Mouse (Mus musculus): Measurements from ENCODE around the gene Fcgrt. TPM values are rescaled to one million over a fixed set of nuclear protein-coding genes. Genes with fewer than 3 reads are reported as not detected.

Gene Fcgrt
- total RNA-seq, 2 experiments from 2014 or later, result 17.8 to 19.0 TPM

- Histone ChIP-seq H3K4me3 (no peak overlapping the region), H3K27ac (no peak overlapping the region)
- DNase-seq (ENCODE audit: low spot score in 2 of 2), result no peak
- TF ChIP-seq CTCF (conservative IDR thresholded peaks at IDR 0.05), result no peak
Observed at GRCm38 (mm10) chr7:45067190-45067999, 36.3 kb downstream of the Fcgrt start.

- peak; percentile 53 for TF ChIP-seq CTCF (conservative IDR thresholded peaks at IDR 0.05)
- DNase-seq (ENCODE audit: low spot score in 2 of 2), result peak; percentile 95 to 96
- Histone ChIP-seq H3K4me3 (peak within 1 kb of the TSS; percentile 90), H3K27ac (peak within 1 kb of the TSS; percentile 97)
Observed at GRCm38 (mm10) chr7:45062239-45062835, 41.3 kb downstream of the Fcgrt start, which contains the start of the genes Nosip and Prrg2. Gene Nosip, plus strand, starts transcription at chr7:45062429. Gene Prrg2, minus strand, starts transcription at chr7:45062677.

DNA sequence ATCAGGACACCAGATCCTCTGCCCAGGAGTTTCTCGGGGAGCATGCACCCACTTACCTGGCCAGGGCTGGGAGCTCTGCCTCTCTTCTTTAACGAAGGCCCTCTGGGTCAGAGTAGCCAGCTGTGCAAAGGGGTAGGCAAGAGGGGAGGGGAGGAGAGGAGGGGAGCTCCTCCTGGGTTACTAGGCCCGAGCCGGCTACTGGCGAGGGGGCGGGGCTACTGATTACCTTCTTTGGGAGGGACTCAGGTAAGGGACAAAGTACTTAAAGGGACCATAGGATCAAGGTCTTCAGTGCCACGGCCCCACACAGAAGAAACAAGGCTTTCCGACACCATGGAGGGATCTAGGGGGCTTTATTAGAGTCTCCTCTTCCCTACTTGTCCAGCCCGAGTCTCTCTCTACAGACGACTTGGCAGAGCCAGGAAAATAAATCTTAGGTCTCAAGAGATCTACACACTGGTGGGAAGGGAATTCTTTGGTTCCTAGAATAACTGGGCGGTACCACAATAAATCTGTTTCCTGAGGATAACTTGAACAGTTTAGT lies 42.0 kb downstream of the Fcgrt start:
- DNase-seq (ENCODE audit: low spot score in 2 of 2), result no peak
- TF ChIP-seq CTCF (conservative IDR thresholded peaks at IDR 0.05), result no peak
- peak overlapping the region; percentile 97 for H3K27ac ChIP-seq
- H3K4me3 ChIP-seq, result peak overlapping the region; percentile 90

- no peak for DNase-seq (ENCODE audit: low spot score in 2 of 2)
- TF ChIP-seq CTCF (conservative IDR thresholded peaks at IDR 0.05), result no peak
- no peak overlapping the region for H3K27ac ChIP-seq
- no peak overlapping the region for H3K4me3 ChIP-seq
Observed at GRCm38 (mm10) chr7:45060632-45061122, 43.0 kb downstream of the Fcgrt start.

DNA sequence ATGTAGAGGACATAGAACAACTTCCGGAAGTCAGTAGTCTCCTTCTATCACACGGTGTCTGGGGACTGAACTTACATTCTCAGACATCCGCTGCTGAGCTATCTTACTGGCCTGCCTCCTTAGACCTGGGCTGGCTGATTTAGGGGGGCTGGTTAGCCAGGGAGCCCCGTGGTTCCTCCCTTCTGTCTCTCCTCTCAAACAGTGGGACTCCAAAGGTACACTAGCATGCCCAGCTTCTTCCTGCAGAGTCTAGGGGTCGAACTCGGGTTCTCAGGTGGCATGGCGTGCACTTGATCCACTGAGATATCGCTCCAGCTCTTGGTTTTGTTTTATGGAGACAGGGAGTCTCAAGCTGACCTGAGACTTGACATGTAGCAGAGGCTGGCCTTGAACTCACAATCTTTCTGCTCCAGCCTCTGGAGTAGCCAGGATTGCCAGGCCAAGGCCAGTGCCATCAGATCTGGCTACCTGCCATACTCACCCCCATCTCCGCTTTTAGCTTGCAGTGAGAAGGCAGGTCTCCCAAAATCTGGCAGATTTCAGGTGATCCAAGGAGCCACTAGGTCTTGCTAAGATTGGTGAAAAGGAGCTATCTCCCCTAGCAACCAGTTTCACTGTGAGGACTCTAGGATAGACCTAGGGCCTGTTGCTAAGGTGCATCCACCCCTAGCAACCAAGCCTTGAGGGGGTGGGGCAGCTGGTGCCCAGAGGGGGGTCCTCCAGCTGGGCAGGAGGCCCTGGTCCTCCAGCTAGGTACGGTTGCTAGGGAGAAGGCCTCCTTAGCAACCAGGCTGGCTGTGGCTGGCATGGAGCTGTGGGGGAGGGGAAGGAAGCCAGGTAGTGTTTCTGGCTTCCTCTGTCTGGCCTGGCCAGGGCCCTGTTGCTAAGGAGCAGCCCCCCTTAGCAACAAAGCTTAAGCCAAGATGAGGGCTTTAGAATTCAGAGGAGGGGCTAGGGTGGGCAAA lies 44.8 kb downstream of the Fcgrt start:
- no peak for DNase-seq (ENCODE audit: low spot score in 2 of 2)
- Histone ChIP-seq H3K4me3 (no peak overlapping the region), H3K27ac (peak overlapping the region; percentile 72)
- TF ChIP-seq CTCF (conservative IDR thresholded peaks at IDR 0.05), result no peak

- Histone ChIP-seq H3K27ac (no peak overlapping the region), H3K4me3 (no peak overlapping the region)
- no peak for TF ChIP-seq CTCF (conservative IDR thresholded peaks at IDR 0.05)
- no peak for DNase-seq (ENCODE audit: low spot score in 2 of 2)
Observed at GRCm38 (mm10) chr7:45056972-45057348, 46.7 kb downstream of the Fcgrt start.

DNA sequence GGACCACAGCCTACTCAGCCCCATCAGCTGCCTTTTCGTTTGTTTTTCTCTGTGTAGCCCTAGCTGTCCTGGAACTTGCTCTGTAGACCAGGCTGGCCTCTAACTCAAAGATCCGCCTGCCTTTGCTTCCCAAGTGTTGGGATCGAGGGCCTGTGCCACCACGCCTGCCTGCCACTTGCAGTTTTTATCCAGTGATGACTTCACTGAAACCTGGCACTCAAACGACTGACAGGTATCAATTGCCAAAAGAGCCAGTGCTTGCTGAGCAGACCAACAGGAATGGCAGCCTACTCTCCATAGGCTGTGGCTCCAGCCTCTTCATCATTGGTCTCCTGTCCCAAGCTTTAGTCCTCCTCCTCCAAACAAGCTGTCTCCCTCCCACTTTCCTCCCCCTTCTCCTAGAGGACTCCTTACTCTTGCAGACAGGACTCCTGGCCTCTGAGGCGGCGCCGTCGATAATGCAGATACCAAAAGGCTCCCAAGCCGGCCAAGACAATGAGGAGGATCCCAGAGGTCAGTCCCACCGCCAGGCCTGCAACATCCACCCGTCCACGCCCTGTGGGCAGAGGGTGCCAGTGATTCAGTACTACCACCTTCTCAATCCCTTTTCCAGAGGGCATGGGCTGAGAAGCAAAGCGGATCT lies 47.2 kb downstream of the Fcgrt start:
- no peak for DNase-seq (ENCODE audit: low spot score in 2 of 2)
- no peak for TF ChIP-seq CTCF (conservative IDR thresholded peaks at IDR 0.05)
- H3K4me3 ChIP-seq, result no peak overlapping the region
- no peak overlapping the region for H3K27ac ChIP-seq

- Histone ChIP-seq H3K4me3 (peak overlapping the region; percentile 84), H3K27ac (peak overlapping the region; percentile 99)
- DNase-seq (ENCODE audit: low spot score in 2 of 2), result peak; percentile 87 to 97
- TF ChIP-seq CTCF (conservative IDR thresholded peaks at IDR 0.05), result no peak
Observed at GRCm38 (mm10) chr7:45053931-45054510, 49.6 kb downstream of the Fcgrt start.

GRCm38 (mm10) chr7:45053117-45053930 lies 50.3 kb downstream of the Fcgrt start:
- peak; percentile 52 to 63 for DNase-seq (ENCODE audit: low spot score in 2 of 2)
- no peak; the same call in 1 of the 2 replicates for TF ChIP-seq CTCF (conservative IDR thresholded peaks at IDR 0.05)
- peak overlapping the region; percentile 99 for H3K27ac ChIP-seq
- H3K4me3 ChIP-seq, result peak overlapping the region; percentile 84

DNA sequence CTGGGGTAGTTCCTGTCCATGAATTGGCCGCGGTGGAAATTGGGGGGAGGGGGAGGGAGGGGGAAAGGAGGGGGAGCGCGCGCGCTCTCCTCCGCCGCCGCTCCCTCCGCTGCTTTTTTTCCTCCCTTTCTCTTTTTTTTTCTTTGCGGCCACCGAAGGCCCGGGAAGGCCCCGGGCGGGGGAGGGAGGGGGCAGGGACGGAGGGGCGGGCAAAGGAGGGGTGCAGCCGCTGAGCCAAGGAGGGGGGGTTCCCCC lies 50.9 kb downstream of the Fcgrt start, which contains the start of gene Prr12:
TSS of gene Prr12 (minus strand) at position 20 of the 255 bp plus-strand sequence.
- peak within 1 kb of the TSS; percentile 84 for H3K4me3 ChIP-seq
- peak within 1 kb of the TSS; percentile 99 for H3K27ac ChIP-seq
- TF ChIP-seq CTCF (conservative IDR thresholded peaks at IDR 0.05), result no peak
- no peak for DNase-seq (ENCODE audit: low spot score in 2 of 2)
